Mouse (Mus musculus) common myeloid progenitor, adult 5-6 weeks (primary cell): ENCODE measurements around the gene Vmn1r195. TPM values are rescaled to one million over a fixed set of nuclear protein-coding genes. Genes with fewer than 3 reads are reported as not detected.
"Not testable (repeated sequence)": the region's sequence is repeated elsewhere in the genome, so short reads cannot be mapped to it uniquely, and the experiment has no call there.

Experiments
- ATAC-seq: replicated peaks from 2 replicates; pipeline ENCODE4 v1.8.0; 2016; ENCODE audit warnings: low read depth, mild to moderate bottlenecking, moderate TSS enrichment, inconsistent platforms; ENCODE audit not compliant: poor library complexity, severe bottlenecking
- total RNA-seq: library from RNA; stranded (forward); fragments of 200-1000, 187-1606 nt; gene quantifications from 2 replicates; pipeline ENCODE4 v1.2.3, GENCODE M21; 2017

The Vmn1r195 gene
- total RNA-seq: not detected in 2 replicates

- not testable (repeated sequence) for ATAC-seq
Measured at GRCm38 (mm10) chr13:22270222-22270621, at the start of gene Vmn1r195. TSS of gene Vmn1r195 (plus strand) at chr13:22270522.

- not testable (repeated sequence) for ATAC-seq
Measured at GRCm38 (mm10) chr13:22223060-22223459, 47.3 kb upstream of the Vmn1r195 start, which contains the start of gene Vmn1r193. TSS of gene Vmn1r193 (minus strand) at chr13:22223160.

- no peak for ATAC-seq
Measured at GRCm38 (mm10) chr13:22243915-22244314, 26.4 kb upstream of the Vmn1r195 start, which contains the start of gene Vmn1r194. TSS of gene Vmn1r194 (plus strand) at chr13:22244215.

- no peak for ATAC-seq
Measured at GRCm38 (mm10) chr13:22271721-22272120, 1.4 kb downstream of the Vmn1r195 start.

- ATAC-seq: no peak
Measured at GRCm38 (mm10) chr13:22284578-22284977, 14.3 kb downstream of the Vmn1r195 start.

GRCm38 (mm10) chr13:22289620-22290019 is 19.3 kb downstream of the Vmn1r195 start, which contains the start of gene Vmn1r196:
TSS of gene Vmn1r196 (plus strand) at chr13:22289920.
- ATAC-seq: no peak

GRCm38 (mm10) chr13:22308075-22308474 is 37.8 kb downstream of the Vmn1r195 start:
- ATAC-seq: not testable (repeated sequence)

GRCm38 (mm10) chr13:22315361-22315760 is 45.0 kb downstream of the Vmn1r195 start:
- ATAC-seq: no peak

- ATAC-seq: no peak
Measured at GRCm38 (mm10) chr13:22317366-22317765, 47.0 kb downstream of the Vmn1r195 start.

- no peak for ATAC-seq
Measured at GRCm38 (mm10) chr13:22320091-22320490, 49.8 kb downstream of the Vmn1r195 start.

GRCm38 (mm10) chr13:22324289-22324688 is 54.0 kb downstream of the Vmn1r195 start, which contains the start of gene Vmn1r197:
TSS of gene Vmn1r197 (plus strand) at chr13:22324589.
- no peak for ATAC-seq

Other genes starting within 250 kb of the Vmn1r195 start
- 208 and 989 TPM in 2 replicates for gene Hist1h2ah, start 235.0 kb upstream of the Vmn1r195 start, total RNA-seq
- gene Hist1h2bk, start 234.7 kb upstream of the Vmn1r195 start, total RNA-seq: 1,449 and 1,731 TPM in 2 replicates
- 106 and 144 TPM in 2 replicates for gene Hist1h4i, start 229.2 kb upstream of the Vmn1r195 start, total RNA-seq
- gene Hist1h2ag, start 227.6 kb upstream of the Vmn1r195 start, total RNA-seq: 689 and 693 TPM in 2 replicates
- 591 and 710 TPM in 2 replicates for gene Hist1h2bj, start 227.3 kb upstream of the Vmn1r195 start, total RNA-seq
- not detected in 2 replicates for gene Vmn1r188, start 186.1 kb upstream of the Vmn1r195 start, total RNA-seq
- gene Vmn1r189, start 164.7 kb upstream of the Vmn1r195 start, total RNA-seq: not detected in 2 replicates
- gene Vmn1r191, start 86.6 kb upstream of the Vmn1r195 start, total RNA-seq: not detected in 2 replicates
- gene Vmn1r192, start 79.4 kb upstream of the Vmn1r195 start, total RNA-seq: not detected in 2 replicates
- not detected in 2 replicates for gene Vmn1r193, start 47.4 kb upstream of the Vmn1r195 start, total RNA-seq
- gene Vmn1r194, start 26.3 kb upstream of the Vmn1r195 start, total RNA-seq: not detected in 2 replicates
- gene Vmn1r196, start 19.4 kb downstream of the Vmn1r195 start, total RNA-seq: not detected in 2 replicates
- not detected in 2 replicates for gene Vmn1r197, start 54.1 kb downstream of the Vmn1r195 start, total RNA-seq
- gene Vmn1r198, start 79.8 kb downstream of the Vmn1r195 start, total RNA-seq: not detected in 2 replicates
- gene Vmn1r199, start 109.3 kb downstream of the Vmn1r195 start, total RNA-seq: not detected in 2 replicates
- not detected in 2 replicates for gene Vmn1r200, start 119.9 kb downstream of the Vmn1r195 start, total RNA-seq
- not detected in 2 replicates for gene Vmn1r201, start 201.4 kb downstream of the Vmn1r195 start, total RNA-seq
- not detected in 2 replicates for gene Vmn1r202, start 234.9 kb downstream of the Vmn1r195 start, total RNA-seq
- 0.10 and 0.14 TPM in 2 replicates for gene Vmn1r203, start 247.6 kb downstream of the Vmn1r195 start, total RNA-seq